Mouse (Mus musculus) heart, adult 2 months (tissue): ENCODE measurements around the gene Selenop.

Source experiments
- CTCF ChIP-seq: fragments of 200-600 bp; IDR thresholded peaks from 2 replicates; pipeline ENCODE4 v1.8.1; 2022; ENCODE audit warnings: antibody characterized with exemption, mild to moderate bottlenecking, moderate library complexity
- EP300 ChIP-seq: fragments of 200-500 bp; IDR thresholded peaks from 2 replicates; pipeline ENCODE4 v1.6.1; 2011; ENCODE audit warnings: low read depth, low read length, control low read depth; ENCODE audit not compliant: insufficient read depth
- POLR2A ChIP-seq: fragments of 200-500 bp; IDR thresholded peaks from 2 replicates; pipeline ENCODE4 v1.6.1; 2011; ENCODE audit warnings: mild to moderate bottlenecking, low read depth, low read length, control low read depth; ENCODE audit not compliant: insufficient read depth

- TF ChIP-seq CTCF (no peak), POLR2A (no peak), EP300 (no peak)
Observed at GRCm38 (mm10) chr15:3222803-3223437, 45.4 kb upstream of the Selenop start.
